Mouse (Mus musculus) c-Kit-negative CD71-positive TER-119-positive erythroid progenitor cells, embryonic 14.5 days (primary cell): Measurements from ENCODE around the gene Fam50b.

Experiments
- DNase-seq: peaks from one replicate; pipeline ENCODE4 v3.0.0-alpha.2; 2013; ENCODE audit warnings: low read depth, low spot score

Gene Fam50b

DNA sequence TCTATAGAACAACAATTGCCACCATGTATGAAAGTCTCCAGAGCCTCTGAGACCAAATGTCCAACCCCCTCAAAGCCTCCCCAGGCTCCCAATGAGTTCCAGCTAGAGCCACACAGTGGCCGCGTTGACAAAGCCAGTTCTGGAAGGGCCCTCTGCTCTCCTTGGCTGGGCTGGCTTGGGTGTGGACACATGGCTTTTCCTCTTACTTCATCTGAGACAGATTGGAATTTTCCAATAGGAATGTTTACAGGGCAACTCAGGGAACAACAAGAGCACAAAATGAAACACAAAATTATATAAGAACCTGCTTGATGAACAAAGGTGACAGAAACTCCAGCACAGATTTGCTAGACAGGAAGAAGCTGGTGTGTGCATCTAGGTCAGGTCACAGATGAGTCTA lies 59.8 kb downstream of the Fam50b start:
- no peak for DNase-seq
